Mouse (Mus musculus): ENCODE measurements at regions not wholly inside any gene's neighbourhood (a gene's known extent, or its start where the extent isn't known, plus 50 kb on each side); places are given as distances from the start of the nearest gene placed in this dataset.

- Histone ChIP-seq H3K27ac (ENCODE audit: insufficient read depth, low read depth, low read length, poor library complexity, severe bottlenecking) (no peak overlapping the region), H3K36me3 (ENCODE audit: control insufficient read depth, insufficient read depth, low read length, poor library complexity, severe bottlenecking) (no peaks in the 10 kb centered on the region), H3K4me3 (ENCODE audit: insufficient read depth in 1 of 2, low read depth in 1 of 2, low read length in 2 of 2, poor library complexity in 1 of 2, severe bottlenecking in 1 of 2) (no peak overlapping the region), H3K9me3 (ENCODE audit: control insufficient read depth, insufficient read depth, low read depth, low read length) (no peaks in the 10 kb centered on the region), H3K9ac (ENCODE audit: insufficient read depth, low read depth, low read length, poor library complexity, severe bottlenecking) (no peak overlapping the region), H3K4me1 (ENCODE audit: control insufficient read depth in 2 of 2, insufficient read depth in 2 of 2, low read length in 2 of 2, poor library complexity in 1 of 2) (no peaks in the 10 kb centered on the region)
- TF ChIP-seq CHD2 (IDR thresholded peaks at IDR 0.05; ENCODE audit: low read depth, low read length) (no peak), HCFC1 (IDR thresholded peaks at IDR 0.05; ENCODE audit: borderline replicate concordance, insufficient read depth, low read length) (no peak), ZC3H11A (IDR thresholded peaks at IDR 0.05; ENCODE audit: borderline replicate concordance, low read depth, low read length) (peak; percentile 92), ZNF384 (IDR thresholded peaks at IDR 0.05; ENCODE audit: low read depth, low read length) (no peak)
- in situ Hi-C loops (cut with MboI; ENCODE audit: low sequenced_read_pairs in 2 of 2, unreplicated experiment in 2 of 2) = loop anchor here in 1 of 2 experiments (25.0 kb wide), 1 partner anchor 274 kb away; no protein-coding TSS in a partner anchor
- DNase-seq (ENCODE audit: low read depth, low spot score) = peak; percentile 55
These were observed 364.9 kb upstream of the Fmr1 start for GRCm38 (mm10) chrX:68313486-68313885.

Data from ES-E14 (cell line).